Mouse (Mus musculus): ENCODE results near the gene Slc4a1. TPM values are rescaled to one million over a fixed set of nuclear protein-coding genes. Genes with fewer than 3 reads are reported as not detected.

Slc4a1 gene
- polyA plus RNA-seq, 2 experiments from 2014 or later: 2.9 TPM; not detected in 1

- no peak for ATAC-seq
Observed at GRCm38 (mm10) chr11:102374108-102374725, 8.2 kb upstream of the Slc4a1 start.

- ATAC-seq: no peak
Observed at GRCm38 (mm10) chr11:102373646-102374045, 7.6 kb upstream of the Slc4a1 start.

GRCm38 (mm10) chr11:102372936-102373335, 6.9 kb upstream of the Slc4a1 start:
- no peak for ATAC-seq

GRCm38 (mm10) chr11:102371926-102372685, 6.1 kb upstream of the Slc4a1 start:
- no peak for ATAC-seq

GRCm38 (mm10) chr11:102370285-102370684, 4.3 kb upstream of the Slc4a1 start:
- no peak for ATAC-seq

GRCm38 (mm10) chr11:102369263-102369662, 3.3 kb upstream of the Slc4a1 start:
- ATAC-seq: no peak

- ATAC-seq: no peak
Observed at GRCm38 (mm10) chr11:102368347-102368746, 2.3 kb upstream of the Slc4a1 start.

- ATAC-seq: no peak
Observed at GRCm38 (mm10) chr11:102367504-102368280, 1.7 kb upstream of the Slc4a1 start.

- no peak for ATAC-seq
Observed at GRCm38 (mm10) chr11:102365699-102366098, 304 bp downstream of the Slc4a1 start.

- ATAC-seq: no peak
Observed at GRCm38 (mm10) chr11:102364570-102365371, 1.2 kb downstream of the Slc4a1 start.

GRCm38 (mm10) chr11:102363623-102364022, 2.4 kb downstream of the Slc4a1 start:
- no peak for ATAC-seq

GRCm38 (mm10) chr11:102361776-102362495, 4.1 kb downstream of the Slc4a1 start:
- no peak for ATAC-seq

- no peak for ATAC-seq
Observed at GRCm38 (mm10) chr11:102358365-102358764, 7.6 kb downstream of the Slc4a1 start.

- no peak for ATAC-seq
Observed at GRCm38 (mm10) chr11:102356636-102357350, 9.2 kb downstream of the Slc4a1 start.

- ATAC-seq: no peak
Observed at GRCm38 (mm10) chr11:102356190-102356589, 9.8 kb downstream of the Slc4a1 start.

GRCm38 (mm10) chr11:102355501-102355900, 10.5 kb downstream of the Slc4a1 start:
- no peak for ATAC-seq

- no peak for ATAC-seq
Observed at GRCm38 (mm10) chr11:102353021-102353431, 13.0 kb downstream of the Slc4a1 start.

- ATAC-seq: no peak
Observed at GRCm38 (mm10) chr11:102352378-102352777, 13.6 kb downstream of the Slc4a1 start.

- ATAC-seq: no peak
Observed at GRCm38 (mm10) chr11:102350981-102351523, 15.0 kb downstream of the Slc4a1 start.

GRCm38 (mm10) chr11:102350416-102350815, 15.6 kb downstream of the Slc4a1 start:
- no peak for ATAC-seq

Measured in activated CD4-positive, CD25-positive, alpha-beta regulatory T cell, adult 4 months (primary cell).